Mouse (Mus musculus): ENCODE measurements at regions not wholly inside any gene's neighbourhood (a gene's known extent, or its start where the extent isn't known, plus 50 kb on each side); places are given as distances from the start of the nearest gene placed in this dataset.

DNA sequence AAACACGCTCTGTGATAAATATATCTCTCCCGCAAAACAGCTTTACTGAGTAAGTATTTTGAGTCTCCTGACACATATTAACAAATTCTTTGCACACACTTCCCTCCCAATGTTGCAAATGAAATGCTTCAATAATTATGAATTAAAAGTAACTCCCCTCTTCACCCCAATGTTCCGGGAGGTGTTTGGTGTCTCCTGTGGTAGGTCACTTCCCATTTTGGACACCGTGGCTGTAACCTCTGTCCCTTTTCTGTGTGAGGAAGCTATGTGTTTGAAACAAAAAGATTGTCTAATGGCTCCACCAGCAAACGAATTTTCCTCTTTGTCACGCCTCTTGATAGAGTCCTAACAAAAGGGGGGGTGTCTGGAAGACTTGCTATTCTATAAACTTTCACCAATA is 122.5 kb upstream of the Adgrl2 start:
- TF ChIP-seq CTCF (IDR thresholded peaks at IDR 0.05; ENCODE audit: low read depth, low read length) (no peak), POLR2A (IDR thresholded peaks at IDR 0.05; ENCODE audit: extremely low read depth, insufficient read depth, low read length) (no peak)
